ENCODE assay signal across 8 mouse cellular contexts in genomic region chr2:92400682-92401081, GRCm38 (mm10). TPM values are rescaled to one million over a fixed set of nuclear protein-coding genes. Genes with fewer than 3 reads are reported as not detected.
A peak's percentile ranks its signal among the peaks of the same experiment; 100 is the strongest.
DNase-seq lines count a peak whose midpoint lies in the region; ATAC-seq and TF ChIP-seq lines count a peak whose summit lies in the region.

No protein-coding gene starts in this region.

- no peaks in the 10 kb centered on the region for H3K27me3 ChIP-seq in cerebellum, adult 2 months (ENCODE audit: control insufficient read depth, insufficient read depth, low read length)
- peaks cover 63% of the 10 kb centered on the region for H3K27me3 ChIP-seq in megakaryocyte, embryonic 14.5 days (replicated peaks)
- peaks cover 34% of the 10 kb centered on the region for H3K27me3 ChIP-seq in limb, embryonic 12.5 days
- H3K27me3 ChIP-seq in stomach, embryonic 15.5 days (replicated peaks) = peaks cover 8% of the 10 kb centered on the region; the same call in 1 of the 2 replicates

- ATAC-seq in megakaryocyte, adult 5-6 weeks (ENCODE audit: poor library complexity, severe bottlenecking) = no peak
- ATAC-seq in limb, embryonic 12.5 days (ENCODE audit: insufficient number of reproducible peaks, insufficient read depth, low FRiP score, low TSS enrichment, low read depth) = no peak
- ATAC-seq in stomach, embryonic 15.5 days (ENCODE audit: insufficient read depth, low FRiP score, low read depth) = no peak

- peak overlapping the region; percentile 83 for H3K4me3 ChIP-seq in cerebellum, adult 2 months (replicated peaks; ENCODE audit: insufficient read depth, low read depth, low read length)
- H3K4me3 ChIP-seq in megakaryocyte, embryonic 14.5 days (replicated peaks) = peak overlapping the region; percentile 87
- H3K4me3 ChIP-seq in limb, embryonic 12.5 days (replicated peaks) = peak overlapping the region; percentile 68
- peak overlapping the region; percentile 58 for H3K4me3 ChIP-seq in stomach, embryonic 15.5 days (replicated peaks)

- peak overlapping the region; percentile 98 for H3K27ac ChIP-seq in cerebellum, adult 2 months (ENCODE audit: insufficient read depth, low read length)
- no peak overlapping the region for H3K27ac ChIP-seq in limb, embryonic 12.5 days
- H3K27ac ChIP-seq in stomach, embryonic 15.5 days = no peak overlapping the region

- peak in 1 of 2 experiments; percentile 69 for DNase-seq in cerebellum, adult 2 months
- DNase-seq in cerebellum, adult 8-10 months = no peak
- DNase-seq in left cerebral cortex, adult 11 months (ENCODE audit: low spot score) = no peak
- no peak for DNase-seq in thymus, postnatal 36 days

- no peak for TF ChIP-seq POLR2A in cerebellum, adult 2 months (IDR thresholded peaks at IDR 0.05; ENCODE audit: borderline replicate concordance, insufficient read depth, low read length)

- under 1% methylated on average over 22 of the region's 22 CpGs for WGBS in cerebellum, adult 2 months
- under 1% methylated on average over 22 of the region's 22 CpGs for WGBS in limb, embryonic 12.5 days
- 5% methylated on average over 17 of the region's 22 CpGs for WGBS in stomach, embryonic 15.5 days

- no peak for TF ChIP-seq CTCF in cerebellum, adult 2 months (IDR thresholded peaks at IDR 0.05; ENCODE audit: borderline replicate concordance, insufficient read depth, low read depth, low read length)

- H3K4me2 ChIP-seq in limb, embryonic 12.5 days = peak overlapping the region; percentile 90
- H3K4me2 ChIP-seq in stomach, embryonic 15.5 days = peak overlapping the region; percentile 93

- peaks cover 11% of the 10 kb centered on the region for H3K9me3 ChIP-seq in megakaryocyte, embryonic 14.5 days
- H3K9me3 ChIP-seq in limb, embryonic 12.5 days = no peaks in the 10 kb centered on the region
- no peaks in the 10 kb centered on the region for H3K9me3 ChIP-seq in stomach, embryonic 15.5 days

- H3K4me1 ChIP-seq in cerebellum, adult 2 months (ENCODE audit: control insufficient read depth, insufficient read depth, low read length) = peaks cover 58% of the 10 kb centered on the region
- H3K4me1 ChIP-seq in megakaryocyte, embryonic 14.5 days = peaks cover 25% of the 10 kb centered on the region
- peaks cover 8% of the 10 kb centered on the region; the same call in 1 of the 2 replicates for H3K4me1 ChIP-seq in limb, embryonic 12.5 days (replicated peaks)
- H3K4me1 ChIP-seq in stomach, embryonic 15.5 days = peaks cover 3% of the 10 kb centered on the region; the same call in 1 of the 2 replicates

- H3K9ac ChIP-seq in limb, embryonic 12.5 days (replicated peaks) = peak overlapping the region; percentile 66
- peak overlapping the region; percentile 35; the same call in 1 of the 2 replicates for H3K9ac ChIP-seq in stomach, embryonic 15.5 days

- H3K36me3 ChIP-seq in megakaryocyte, embryonic 14.5 days (replicated peaks; ENCODE audit: low read length) = peaks cover 28% of the 10 kb centered on the region
- peaks cover 26% of the 10 kb centered on the region for H3K36me3 ChIP-seq in limb, embryonic 12.5 days
- H3K36me3 ChIP-seq in stomach, embryonic 15.5 days = peaks cover 9% of the 10 kb centered on the region

RNA-seq across cellular contexts. Expression of gene Mapk8ip1, which starts 0.4 kb away (rescaled TPM):
- polyA plus RNA-seq in cerebellum, adult 2 months (2012; rRNA removed) = 349 TPM in 2 replicates
- polyA plus RNA-seq in megakaryocyte, embryonic 14.5 days (2012; ENCODE audit: insufficient read depth, low replicate concordance) = 0.20 TPM in 1 of 2 replicates, not detected in the other
- not detected in 2 replicates for total RNA-seq in megakaryocyte, adult 5-6 weeks (2015)
- total RNA-seq in megakaryocyte, adult 5-6 weeks (2017) = 0.04 TPM in 1 of 2 replicates, not detected in the other
- polyA plus RNA-seq in limb, embryonic 12.5 days (2016; fragmentation: Nextera tagmentation; extraction: Ambion mirVana) = 29.4 and 34.8 TPM in 2 replicates
- 23.4 and 24.6 TPM in 2 replicates for polyA plus RNA-seq in stomach, embryonic 15.5 days (2015; fragmentation: Nextera tagmentation; extraction: Ambion mirVana)

RNA-seq across cellular contexts. Expression of gene 1700029I15Rik, which starts 18.3 kb away (rescaled TPM):
- polyA plus RNA-seq in cerebellum, adult 2 months (2012; rRNA removed) = 6.4 and 6.9 TPM in 2 replicates
- 3.6 TPM in 1 of 2 replicates, not detected in the other for polyA plus RNA-seq in megakaryocyte, embryonic 14.5 days (2012; ENCODE audit: insufficient read depth, low replicate concordance)
- 2.6 and 3.5 TPM in 2 replicates for total RNA-seq in megakaryocyte, adult 5-6 weeks (2015)
- total RNA-seq in megakaryocyte, adult 5-6 weeks (2017) = 1.5 and 3.1 TPM in 2 replicates
- 3.0 and 3.3 TPM in 2 replicates for polyA plus RNA-seq in limb, embryonic 12.5 days (2016; fragmentation: Nextera tagmentation; extraction: Ambion mirVana)
- 3.4 and 4.0 TPM in 2 replicates for polyA plus RNA-seq in stomach, embryonic 15.5 days (2015; fragmentation: Nextera tagmentation; extraction: Ambion mirVana)

RNA-seq across cellular contexts. Expression of gene Large2, which starts 26.0 kb away (rescaled TPM):
- 0.62 and 1.4 TPM in 2 replicates for polyA plus RNA-seq in cerebellum, adult 2 months (2012; rRNA removed)
- polyA plus RNA-seq in megakaryocyte, embryonic 14.5 days (2012; ENCODE audit: insufficient read depth, low replicate concordance) = not detected in 2 replicates
- not detected in 2 replicates for total RNA-seq in megakaryocyte, adult 5-6 weeks (2015)
- total RNA-seq in megakaryocyte, adult 5-6 weeks (2017) = not detected in 2 replicates
- 10.7 and 13.9 TPM in 2 replicates for polyA plus RNA-seq in limb, embryonic 12.5 days (2016; fragmentation: Nextera tagmentation; extraction: Ambion mirVana)
- 13.4 and 13.9 TPM in 2 replicates for polyA plus RNA-seq in stomach, embryonic 15.5 days (2015; fragmentation: Nextera tagmentation; extraction: Ambion mirVana)

RNA-seq across cellular contexts. Expression of gene Pex16, which starts 26.2 kb away (rescaled TPM):
- polyA plus RNA-seq in cerebellum, adult 2 months (2012; rRNA removed) = 60.7 and 63.5 TPM in 2 replicates
- 28.2 and 40.3 TPM in 2 replicates for polyA plus RNA-seq in megakaryocyte, embryonic 14.5 days (2012; ENCODE audit: insufficient read depth, low replicate concordance)
- total RNA-seq in megakaryocyte, adult 5-6 weeks (2015) = 13.8 and 18.1 TPM in 2 replicates
- 7.4 and 17.4 TPM in 2 replicates for total RNA-seq in megakaryocyte, adult 5-6 weeks (2017)
- polyA plus RNA-seq in limb, embryonic 12.5 days (2016; fragmentation: Nextera tagmentation; extraction: Ambion mirVana) = 17.1 and 17.6 TPM in 2 replicates
- polyA plus RNA-seq in stomach, embryonic 15.5 days (2015; fragmentation: Nextera tagmentation; extraction: Ambion mirVana) = 28.0 and 28.6 TPM in 2 replicates

RNA-seq across cellular contexts. Expression of gene Cry2, which starts 33.2 kb away (rescaled TPM):
- polyA plus RNA-seq in cerebellum, adult 2 months (2012; rRNA removed) = 79.4 and 81.8 TPM in 2 replicates
- 4.1 and 10.1 TPM in 2 replicates for polyA plus RNA-seq in megakaryocyte, embryonic 14.5 days (2012; ENCODE audit: insufficient read depth, low replicate concordance)
- total RNA-seq in megakaryocyte, adult 5-6 weeks (2015) = 3.5 and 4.1 TPM in 2 replicates
- total RNA-seq in megakaryocyte, adult 5-6 weeks (2017) = 3.2 and 4.3 TPM in 2 replicates
- 27.1 TPM in 2 replicates for polyA plus RNA-seq in limb, embryonic 12.5 days (2016; fragmentation: Nextera tagmentation; extraction: Ambion mirVana)
- polyA plus RNA-seq in stomach, embryonic 15.5 days (2015; fragmentation: Nextera tagmentation; extraction: Ambion mirVana) = 19.2 and 23.6 TPM in 2 replicates

Comparison
In these comparisons a context has a peak if more than half of its experiments do, and no peak if none do; other contexts are left out.
1. RNA of gene Mapk8ip1, which starts 0.4 kb away (polyA plus RNA-seq): 349 TPM in cerebellum, adult 2 months, 29.4 to 34.8 TPM in limb, embryonic 12.5 days and 23.4 to 24.6 TPM in stomach, embryonic 15.5 days; 0.20 TPM in megakaryocyte, embryonic 14.5 days; every median in the first group is over 10 times any median in the second.
2. Peak in every context shown above with its lines, with median percentiles within 50 percentile points of each other: H3K4me3 ChIP-seq.